Mouse (Mus musculus): Measurements from ENCODE around the gene Gm45521. TPM values are rescaled to one million over a fixed set of nuclear protein-coding genes. Genes with fewer than 3 reads are reported as not detected.

The Gm45521 gene
- not detected for polyA plus RNA-seq (2014; fragmentation: Illumina TruSeq; extraction: RNeasy Lipid Tissue Mini Kit (QIAGEN cat#74804); ENCODE audit: low read depth, low replicate concordance)

GRCm38 (mm10) chr14:7957049-7957448, at the start of gene Gm45521:
Gm45521 (plus strand) TSS chr14:7957288.

GRCm38 (mm10) chr14:7994271-7994767, 37.2 kb downstream of the Gm45521 start, which contains the start of gene Dnase1l3:
Dnase1l3 (minus strand) TSS chr14:7994573.

GRCm38 (mm10) chr14:8002432-8003092, 45.5 kb downstream of the Gm45521 start, which contains the start of gene Abhd6:
Abhd6 (plus strand) TSS chr14:8002902.

Other genes starting within 250 kb of the Gm45521 start
- not detected for gene Gm26661, start 165.7 kb upstream of the Gm45521 start, polyA plus RNA-seq (2014; fragmentation: Illumina TruSeq; extraction: RNeasy Lipid Tissue Mini Kit (QIAGEN cat#74804); ENCODE audit: low read depth, low replicate concordance)
- gene Flnb, start 139.3 kb upstream of the Gm45521 start, polyA plus RNA-seq (2014; fragmentation: Illumina TruSeq; extraction: RNeasy Lipid Tissue Mini Kit (QIAGEN cat#74804); ENCODE audit: low read depth, low replicate concordance) = 12.6 TPM
- gene Dnase1l3, start 37.3 kb downstream of the Gm45521 start, polyA plus RNA-seq (2014; fragmentation: Illumina TruSeq; extraction: RNeasy Lipid Tissue Mini Kit (QIAGEN cat#74804); ENCODE audit: low read depth, low replicate concordance) = not detected
- 10.0 TPM for gene Abhd6, start 45.6 kb downstream of the Gm45521 start, polyA plus RNA-seq (2014; fragmentation: Illumina TruSeq; extraction: RNeasy Lipid Tissue Mini Kit (QIAGEN cat#74804); ENCODE audit: low read depth, low replicate concordance)
- 35.8 TPM for gene Rpp14, start 123.1 kb downstream of the Gm45521 start, polyA plus RNA-seq (2014; fragmentation: Illumina TruSeq; extraction: RNeasy Lipid Tissue Mini Kit (QIAGEN cat#74804); ENCODE audit: low read depth, low replicate concordance)
- 25.0 TPM for gene Pxk, start 140.9 kb downstream of the Gm45521 start, polyA plus RNA-seq (2014; fragmentation: Illumina TruSeq; extraction: RNeasy Lipid Tissue Mini Kit (QIAGEN cat#74804); ENCODE audit: low read depth, low replicate concordance)
- gene Pdhb, start 215.7 kb downstream of the Gm45521 start, polyA plus RNA-seq (2014; fragmentation: Illumina TruSeq; extraction: RNeasy Lipid Tissue Mini Kit (QIAGEN cat#74804); ENCODE audit: low read depth, low replicate concordance) = 840 TPM